Mouse (Mus musculus) kidney, postnatal 36 days (tissue): Measurements from ENCODE around the gene Kprp.
"Not testable (repeated sequence)": the region's sequence is repeated elsewhere in the genome, so short reads cannot be mapped to it uniquely, and the experiment has no call there.

Experiments
- DNase-seq, 2 experiments: peaks; one replicate each; pipeline ENCODE4 v3.0.0; 2021 to 2022; ENCODE audit warnings: mixed read lengths in 2 of 2

The Kprp gene

DNA sequence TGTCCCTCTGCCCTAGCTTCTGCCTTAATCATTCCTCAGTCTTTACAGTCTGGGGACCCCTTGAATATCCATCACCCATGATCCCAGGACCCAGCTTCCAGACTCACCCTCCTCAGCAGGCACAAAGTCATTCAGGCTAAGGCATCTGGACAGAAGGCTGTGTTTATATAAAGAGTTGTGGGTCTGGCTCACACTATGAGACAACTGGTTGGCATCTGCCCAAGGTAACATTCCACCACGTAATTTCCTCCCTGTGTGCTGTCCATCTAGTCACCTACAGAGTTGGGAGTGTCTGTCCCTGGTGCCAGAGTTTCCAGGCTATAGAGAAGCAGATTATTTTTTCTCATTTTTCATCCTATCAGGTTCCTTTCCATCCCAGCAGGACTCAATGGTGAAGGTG is at the start of gene Kprp:
Gene Kprp, minus strand, starts transcription at position 140 of the 400 bp plus-strand sequence.
- no peak for DNase-seq

DNA sequence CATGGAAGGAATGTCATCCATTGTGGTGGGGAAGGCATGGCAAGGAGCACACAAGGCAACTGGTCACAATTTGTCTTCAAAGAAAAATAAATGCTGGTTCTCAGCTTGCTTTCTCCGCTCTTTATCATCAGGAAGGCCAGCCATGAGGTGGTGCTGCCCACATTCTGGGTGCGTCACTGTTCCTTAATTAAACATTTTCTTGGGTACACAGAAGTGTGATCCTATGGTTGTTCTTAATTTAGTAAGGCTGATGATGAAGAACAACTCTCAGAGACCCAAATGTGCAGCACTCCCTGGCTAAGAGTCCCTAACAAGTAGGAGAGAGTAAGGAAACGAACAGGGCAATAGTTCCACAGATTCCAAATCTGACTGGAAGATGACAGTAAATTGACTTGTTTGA is 47.1 kb upstream of the Kprp start:
- no peak for DNase-seq

DNA sequence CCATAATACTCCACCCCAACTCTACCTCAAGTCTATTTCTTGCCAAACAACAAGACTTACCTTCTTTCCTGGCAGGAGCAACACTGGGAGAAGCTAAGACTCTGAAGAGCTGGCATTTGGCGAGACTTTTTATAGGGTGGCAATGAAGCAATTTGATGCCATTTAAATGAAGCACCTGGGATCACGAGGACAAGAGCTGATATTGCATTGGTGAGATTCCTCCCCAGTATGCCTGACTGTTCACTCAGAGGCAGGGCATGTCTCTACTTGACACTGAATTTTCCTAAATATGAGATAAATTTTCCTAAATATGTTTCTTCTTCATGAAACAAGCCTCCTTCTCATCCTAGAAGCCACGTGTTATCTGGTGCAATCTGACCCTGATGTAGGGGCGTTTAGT is 43.1 kb upstream of the Kprp start, which contains the start of gene 2310050C09Rik:
Gene 2310050C09Rik, minus strand, starts transcription at position 101 of the 400 bp plus-strand sequence.
- no peak for DNase-seq

DNA sequence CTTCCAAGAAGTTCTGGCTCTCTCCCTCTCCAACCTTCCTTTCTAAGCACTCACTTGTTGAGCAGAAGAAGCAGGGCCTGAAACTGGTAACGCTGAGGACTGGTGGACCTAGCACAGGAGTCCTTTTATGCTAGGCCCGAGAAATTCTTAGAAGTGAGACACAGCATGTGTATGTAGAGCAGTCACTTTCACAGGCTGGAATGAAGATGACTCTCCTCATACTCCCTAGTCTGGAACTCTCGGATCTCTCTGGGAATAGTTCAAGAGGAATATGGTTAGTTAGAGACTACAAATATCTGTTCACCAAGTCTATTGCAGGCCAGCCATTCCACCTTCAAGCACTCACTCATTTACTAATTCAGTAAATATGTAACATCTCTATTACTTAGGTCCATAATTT is 24.1 kb upstream of the Kprp start, which contains the start of gene Lce1l:
Gene Lce1l, minus strand, starts transcription at position 101 of the 400 bp plus-strand sequence.
- DNase-seq, result no peak

DNA sequence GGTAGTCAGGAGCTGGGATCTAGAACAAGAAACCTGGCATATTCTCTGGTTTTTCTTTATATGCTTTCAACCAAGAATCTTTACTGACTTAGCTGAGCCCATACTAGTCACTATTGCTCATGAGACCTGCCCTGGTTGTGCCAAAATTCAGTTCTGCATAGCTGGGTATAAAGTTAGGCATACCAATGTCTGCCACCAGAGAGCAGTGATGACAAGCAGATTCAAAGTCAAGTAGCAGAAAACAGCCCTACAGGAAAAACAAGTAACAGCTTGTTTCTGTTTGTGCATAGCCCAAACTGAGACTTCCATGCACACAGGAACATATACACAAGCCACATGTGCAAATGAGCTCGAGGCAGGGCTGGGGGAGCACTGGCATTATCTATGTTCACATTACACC is 1.2 kb downstream of the Kprp start:
- DNase-seq, result no peak

DNA sequence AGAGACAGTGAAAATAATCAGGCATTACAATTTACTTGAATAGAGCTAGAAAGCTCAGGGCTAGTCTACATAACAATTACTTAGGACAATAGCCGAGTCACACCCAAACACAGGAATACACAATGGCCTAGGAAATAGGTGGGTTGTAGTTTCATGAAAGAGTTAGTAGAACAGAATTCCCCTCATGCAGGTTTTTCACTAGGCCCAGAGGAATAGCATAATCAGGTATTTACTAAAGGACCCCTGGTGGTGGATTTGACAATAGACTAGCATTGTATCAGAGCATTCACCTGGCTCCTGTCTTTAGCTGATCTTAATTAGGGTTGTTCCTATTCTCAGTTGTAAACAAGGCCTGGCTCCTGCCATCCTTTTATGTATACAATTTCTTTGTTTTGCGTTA is 11.0 kb downstream of the Kprp start:
- not testable (repeated sequence) for DNase-seq

DNA sequence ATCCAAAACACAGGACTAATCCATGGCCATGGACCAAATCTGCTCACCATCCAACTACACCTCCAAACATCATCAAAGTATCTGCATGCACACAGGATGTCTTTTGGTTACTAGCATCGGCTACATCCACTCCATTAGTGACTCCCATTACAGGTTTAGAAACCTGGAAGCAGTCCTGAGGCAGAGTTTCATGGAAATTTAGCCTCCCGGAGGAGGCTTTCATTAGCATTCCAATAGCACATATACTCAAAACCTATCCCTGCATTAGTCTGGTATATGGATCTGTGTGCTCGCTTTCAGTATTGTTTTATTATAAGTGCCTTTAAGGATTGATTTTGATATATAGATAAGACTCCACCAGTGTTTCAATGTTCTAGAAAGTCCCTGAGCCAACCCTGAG is 11.5 kb downstream of the Kprp start:
- no peak for DNase-seq

DNA sequence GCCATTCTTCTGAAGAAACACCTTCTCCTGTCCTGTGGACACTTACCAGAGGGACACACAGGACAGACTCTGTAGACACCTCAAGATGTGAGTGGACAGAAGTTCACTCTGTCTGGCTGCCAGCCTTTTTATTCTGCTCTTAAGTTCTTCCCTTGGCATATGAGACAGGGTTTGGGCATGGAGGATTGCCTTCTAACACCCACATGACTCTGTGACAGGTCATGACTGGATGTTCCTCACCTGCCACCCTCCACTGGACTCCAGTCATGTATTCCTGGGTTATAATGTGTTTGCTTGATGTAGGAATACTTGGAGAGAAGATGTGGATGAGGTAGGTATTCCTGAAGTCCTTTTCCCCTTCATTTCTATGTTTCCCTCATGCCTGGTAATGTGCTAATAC is 19.3 kb downstream of the Kprp start, which contains the start of gene Lce1k:
Gene Lce1k, minus strand, starts transcription at position 101 of the 400 bp plus-strand sequence.
- no peak for DNase-seq

DNA sequence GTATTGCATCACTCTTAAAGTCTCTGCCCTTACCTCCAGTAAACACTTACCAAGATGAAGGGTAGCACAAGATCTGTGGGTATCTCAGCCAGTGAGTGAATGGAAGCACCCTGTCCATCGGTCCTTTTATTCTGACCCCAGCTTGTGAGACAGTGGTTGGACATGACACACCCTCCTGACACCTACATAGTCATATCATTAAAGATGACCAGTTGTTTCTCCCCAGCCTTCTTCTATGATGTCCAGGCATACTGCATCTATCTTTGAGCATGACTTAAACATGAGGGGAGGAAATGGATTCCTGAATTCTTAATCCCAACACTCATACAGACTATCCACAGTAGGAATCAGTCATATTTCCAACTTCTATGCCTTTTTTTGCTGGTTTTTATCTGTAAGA is 36.6 kb downstream of the Kprp start, which contains the start of gene Lce1j:
Gene Lce1j, minus strand, starts transcription at position 101 of the 400 bp plus-strand sequence.
- no peak for DNase-seq

DNA sequence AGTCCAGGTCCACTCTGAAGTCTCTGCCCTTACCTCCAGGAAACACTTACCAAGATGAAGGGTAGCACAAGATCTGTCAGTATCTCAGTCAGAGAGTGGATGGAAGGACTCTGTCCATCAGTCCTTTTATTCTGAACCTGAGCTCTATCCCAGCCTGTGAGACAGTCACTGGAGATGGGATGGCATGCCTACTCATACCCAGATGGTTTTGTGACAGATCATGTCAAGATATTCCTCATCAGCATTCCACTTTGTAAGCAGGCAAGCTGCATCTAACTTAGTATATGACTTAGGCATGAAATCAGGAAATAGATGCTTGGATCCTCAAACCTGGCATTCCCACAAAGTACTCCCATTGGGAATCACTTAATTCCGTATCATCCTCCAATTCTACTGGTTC is 48.2 kb downstream of the Kprp start, which contains the start of gene Lce1i:
Gene Lce1i, minus strand, starts transcription at position 101 of the 400 bp plus-strand sequence.
- no peak for DNase-seq
